Mouse (Mus musculus) C2C12 (cell line): Measurements from ENCODE around the gene Nav2.

ENCODE experiments used
- CEBPB ChIP-seq: IDR thresholded peaks from one replicate; pipeline ENCODE4 v1.6.1; 2011; ENCODE audit warnings: low read depth, mild to moderate bottlenecking, control low read depth, moderate library complexity
- CTCF ChIP-seq: IDR thresholded peaks from one replicate; pipeline ENCODE4 v1.5.1; 2011; ENCODE audit not compliant: control insufficient read depth, insufficient read depth, insufficient read length
- MYOG ChIP-seq: IDR thresholded peaks from one replicate; pipeline ENCODE4 v1.6.1; 2011; ENCODE audit not compliant: control insufficient read depth, insufficient read length; ENCODE audit errors: extremely low read depth
- USF1 ChIP-seq: IDR thresholded peaks from one replicate; pipeline ENCODE4 v1.6.1; 2011; ENCODE audit warnings: low read depth, mild to moderate bottlenecking, control low read depth, moderate library complexity

GRCm38 (mm10) chr7:49399314-49399713 is 490.8 kb downstream of the Nav2 start:
- peak; percentile 26 for TF ChIP-seq CTCF
- TF ChIP-seq USF1 = no peak
- TF ChIP-seq MYOG = no peak
- no peak for TF ChIP-seq CEBPB
